Mouse (Mus musculus) heart, adult 8-10 months (tissue): ENCODE measurements around the gene Ube2e2. TPM values are rescaled to one million over a fixed set of nuclear protein-coding genes. Genes with fewer than 3 reads are reported as not detected.
"Not testable (repeated sequence)": the region's sequence is repeated elsewhere in the genome, so short reads cannot be mapped to it uniquely, and the experiment has no call there.

Experiments used
- DNase-seq: peaks from one replicate; pipeline ENCODE4 v3.0.0; 2022; ENCODE audit warnings: low spot score
- total RNA-seq, 4 experiments: library from RNA; stranded (reverse); gene quantifications; 2 replicates each; pipeline ENCODE4 v1.2.4; 2022

The Ube2e2 gene
- total RNA-seq, 4 experiments from 2014 or later, result 14.6 to 21.6 (median 19.7) TPM

GRCm38 (mm10) chr14:18637739-18638138 is 256.3 kb downstream of the Ube2e2 start:
- DNase-seq, result no peak

- no peak for DNase-seq
Observed at GRCm38 (mm10) chr14:18628170-18628569, 265.9 kb downstream of the Ube2e2 start.

DNA sequence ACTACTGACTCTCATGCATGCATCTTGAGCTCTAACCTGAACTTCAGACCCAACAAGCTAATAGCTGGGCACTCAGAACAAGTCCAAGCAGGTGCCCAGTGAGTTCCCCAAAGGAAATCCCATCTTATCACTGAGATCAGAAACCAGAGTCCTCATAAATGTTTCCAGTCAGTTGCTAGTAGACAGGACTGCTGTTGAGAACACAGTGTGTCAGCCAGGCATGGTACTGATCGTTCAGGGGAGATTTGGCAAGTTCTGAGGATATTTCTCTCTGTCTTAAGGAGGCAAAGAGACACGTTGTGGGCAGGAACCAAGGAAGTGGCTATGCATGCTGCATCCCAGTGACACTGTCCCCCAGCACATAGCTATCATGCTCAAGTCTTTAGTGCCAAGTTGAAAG is 275.5 kb downstream of the Ube2e2 start:
- no peak for DNase-seq

- no peak for DNase-seq
Observed at GRCm38 (mm10) chr14:18601927-18602326, 292.1 kb downstream of the Ube2e2 start.

DNA sequence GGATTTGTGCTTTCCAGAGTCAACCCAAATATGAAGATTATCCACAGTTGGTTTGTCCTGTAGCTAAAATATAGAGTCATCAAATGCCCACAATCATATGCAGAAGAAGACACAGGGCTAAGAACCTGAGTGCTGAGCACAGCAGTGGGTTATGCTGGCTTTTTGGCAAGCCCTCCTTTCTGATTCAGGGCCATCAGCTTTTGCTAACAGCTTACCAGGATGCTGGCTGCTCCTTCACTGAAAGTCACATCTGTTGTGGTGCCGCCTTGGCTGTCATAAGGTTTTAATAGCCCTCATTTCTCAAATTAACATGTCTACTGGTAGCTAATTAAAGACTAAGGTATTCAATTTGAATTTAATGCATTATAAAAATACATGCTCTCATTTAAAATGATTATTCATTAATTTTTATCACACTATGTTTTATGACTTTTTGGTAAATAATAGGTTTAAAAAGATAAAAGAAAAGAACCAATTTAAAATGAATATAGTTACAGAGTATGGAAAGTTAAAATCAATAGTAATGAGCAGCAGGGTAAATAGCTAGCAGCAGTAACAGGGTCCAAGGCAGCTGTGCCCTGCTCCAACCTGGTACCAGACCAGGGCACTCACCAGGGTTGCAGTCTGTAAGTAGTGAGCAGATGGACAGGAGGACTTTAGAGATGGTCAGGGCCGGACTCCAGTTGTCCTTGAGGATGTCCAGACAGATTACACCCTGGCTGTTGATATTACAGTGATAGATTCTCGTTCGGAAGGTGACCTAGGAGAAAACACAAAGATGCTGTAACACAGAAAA is 307.6 kb downstream of the Ube2e2 start:
- no peak for DNase-seq

DNA sequence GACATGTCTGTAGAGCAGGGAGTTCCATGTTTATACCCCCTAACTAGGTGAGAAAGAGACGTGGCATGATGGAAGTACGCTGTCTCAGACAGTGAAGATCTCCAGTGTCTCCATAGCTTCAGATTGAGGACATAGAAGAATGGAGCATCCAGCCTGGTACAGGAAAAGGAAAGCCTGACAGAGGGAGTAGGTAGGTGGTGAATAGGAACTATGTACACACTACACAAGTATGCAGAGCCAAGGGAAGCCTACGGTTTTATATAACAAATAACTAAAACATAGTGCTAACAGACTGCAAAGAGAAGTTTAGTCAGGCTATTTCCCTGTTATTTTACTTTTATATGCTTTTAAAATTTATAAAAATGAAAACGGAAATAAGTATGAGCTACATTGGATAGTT is 312.3 kb downstream of the Ube2e2 start:
- DNase-seq, result no peak

GRCm38 (mm10) chr14:18574756-18575155 is 319.3 kb downstream of the Ube2e2 start:
- DNase-seq, result no peak

- no peak for DNase-seq
Observed at GRCm38 (mm10) chr14:18574130-18574721, 319.8 kb downstream of the Ube2e2 start.

DNA sequence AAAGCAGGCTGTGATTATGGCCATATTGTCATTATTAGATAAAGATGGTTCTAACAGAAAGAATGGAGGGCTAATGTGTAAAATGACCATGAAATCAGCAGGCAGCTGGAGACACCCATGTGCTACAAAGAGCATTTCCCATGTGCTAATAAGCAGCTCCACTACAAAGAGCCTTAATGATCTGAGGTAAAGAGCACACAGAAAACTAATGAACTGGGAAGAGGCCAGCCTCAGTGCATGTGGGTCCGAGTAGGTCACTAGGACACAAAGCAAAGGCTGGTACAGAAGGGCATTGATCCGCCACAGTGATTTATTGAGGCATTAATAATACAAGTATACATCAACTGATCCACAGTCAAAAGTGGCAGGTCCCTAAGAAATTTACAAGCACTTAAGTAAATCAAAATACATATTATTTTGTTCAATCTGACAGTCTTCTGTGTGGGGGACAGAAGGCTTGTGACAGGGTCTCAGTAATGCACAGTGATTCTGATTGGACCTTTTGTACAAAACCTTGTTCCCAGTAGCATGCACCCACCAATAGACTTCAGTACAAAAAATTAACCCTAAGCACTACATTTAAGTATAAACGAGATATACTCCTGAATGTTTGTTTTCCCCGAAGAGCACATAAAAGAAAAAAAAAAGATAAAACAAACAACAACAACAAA is 320.6 kb downstream of the Ube2e2 start:
- DNase-seq, result no peak

GRCm38 (mm10) chr14:18572852-18573251 is 321.2 kb downstream of the Ube2e2 start:
- DNase-seq, result no peak

DNA sequence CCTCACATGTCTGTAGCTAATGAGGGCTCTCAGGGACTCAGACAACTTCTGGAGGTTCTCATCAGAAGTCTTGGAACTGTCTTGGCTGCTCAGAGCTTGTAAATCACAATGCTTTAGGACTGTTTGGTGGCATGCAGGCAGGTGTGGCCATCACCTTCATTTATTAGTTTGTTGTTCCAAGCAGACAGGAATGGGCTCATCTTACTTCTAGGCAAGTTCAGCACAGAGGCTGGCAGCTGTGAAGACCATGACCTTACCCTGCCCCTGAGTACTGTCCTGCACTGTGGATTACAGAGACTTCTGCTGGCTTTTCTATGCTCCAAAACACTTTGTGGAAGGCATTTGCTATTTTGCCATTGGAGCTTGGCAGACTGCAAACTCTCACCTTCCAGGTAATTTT is 324.5 kb downstream of the Ube2e2 start:
- DNase-seq, result no peak

- DNase-seq, result not testable (repeated sequence)
Observed at GRCm38 (mm10) chr14:18564999-18565398, 329.1 kb downstream of the Ube2e2 start.

GRCm38 (mm10) chr14:18555287-18555686 is 338.8 kb downstream of the Ube2e2 start:
- no peak for DNase-seq

GRCm38 (mm10) chr14:18554627-18554988 is 339.5 kb downstream of the Ube2e2 start:
- no peak for DNase-seq

DNA sequence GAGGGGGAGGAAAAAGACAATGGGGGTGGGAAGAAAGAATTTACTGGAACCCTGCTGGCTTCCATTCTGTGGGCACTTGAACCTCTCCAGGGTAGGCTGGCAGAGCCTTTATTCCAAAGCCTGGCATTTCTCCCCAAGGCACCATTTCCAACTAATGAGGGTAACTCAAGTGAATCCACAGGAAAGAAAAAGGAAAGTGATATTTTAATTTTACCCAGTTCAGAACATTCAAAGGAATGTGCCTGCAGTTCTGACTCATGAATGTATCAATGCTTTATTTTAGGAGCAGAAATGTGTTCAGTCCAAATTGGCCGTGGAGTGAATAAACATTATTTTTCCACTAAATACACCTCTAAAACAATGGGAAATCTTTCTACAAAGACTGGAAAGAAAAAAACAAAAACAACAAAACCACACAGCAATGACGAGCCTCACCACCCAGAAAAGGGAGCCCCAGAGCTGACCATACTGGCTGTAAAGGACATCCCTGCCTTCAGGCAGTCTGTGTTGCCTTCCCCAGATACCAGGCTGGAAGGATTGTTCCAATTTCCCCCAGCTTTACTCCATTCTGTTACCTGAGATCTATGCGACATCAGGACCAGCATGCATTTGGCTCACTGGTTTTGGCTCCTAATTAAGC is 340.0 kb downstream of the Ube2e2 start:
- no peak for DNase-seq

GRCm38 (mm10) chr14:18547541-18547940 is 346.5 kb downstream of the Ube2e2 start:
- DNase-seq, result no peak

- DNase-seq, result not testable (repeated sequence)
Observed at GRCm38 (mm10) chr14:18539092-18539491, 355.0 kb downstream of the Ube2e2 start.

- no peak for DNase-seq
Observed at GRCm38 (mm10) chr14:18530899-18531298, 363.2 kb downstream of the Ube2e2 start.

- DNase-seq, result no peak
Observed at GRCm38 (mm10) chr14:18530496-18530895, 363.6 kb downstream of the Ube2e2 start.
